Mouse (Mus musculus): ENCODE data around the gene Cish.

DNA sequence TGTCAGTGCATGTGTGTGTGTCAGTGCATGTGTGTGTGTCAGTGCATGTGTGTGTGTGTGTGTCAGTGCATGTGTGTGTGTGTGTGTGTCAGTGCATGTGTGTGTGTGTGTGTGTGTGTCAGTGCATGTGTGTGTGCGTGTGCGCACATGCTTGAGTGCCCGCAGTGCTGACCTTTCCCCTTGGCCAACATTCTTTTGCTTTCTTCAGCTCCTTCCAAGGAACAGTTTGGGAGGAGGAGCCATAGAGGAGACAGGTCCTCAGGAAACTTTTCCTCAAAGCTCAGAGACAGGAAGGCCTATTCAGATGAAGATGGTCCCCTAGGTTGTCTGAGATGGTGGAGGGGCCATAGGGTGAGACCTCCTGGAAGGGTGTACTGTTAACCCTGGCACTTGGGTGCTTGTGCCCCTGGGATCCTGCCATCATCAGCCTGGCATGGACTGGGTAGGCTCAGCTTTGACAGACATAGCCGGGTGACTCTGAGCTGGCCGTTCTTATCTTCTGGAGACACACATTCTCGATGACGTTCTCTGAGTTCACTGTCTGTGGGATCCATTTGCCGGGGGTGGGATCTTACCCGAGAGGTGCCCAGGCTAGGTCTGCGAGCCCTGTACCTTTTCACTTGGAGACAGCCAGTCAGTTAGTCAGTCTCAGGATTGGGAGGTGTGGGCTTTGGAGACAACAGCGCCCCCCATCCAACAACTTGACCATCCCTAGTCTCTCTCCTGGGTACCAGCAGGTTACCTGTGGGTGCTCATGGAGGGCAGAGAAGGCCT is 11.5 kb downstream of the Cish start:
- TF ChIP-seq POLR2A (IDR thresholded peaks at IDR 0.05; ENCODE audit: borderline replicate concordance, control insufficient read depth, low read depth, low read length) (no peak), CTCF (IDR thresholded peaks at IDR 0.05; ENCODE audit: control insufficient read depth, insufficient read depth, low read length) (no peak)

All from bone marrow, adult 2 months (tissue).